Mouse (Mus musculus): Measurements from ENCODE around the gene Kcnq4. TPM values are rescaled to one million over a fixed set of nuclear protein-coding genes. Genes with fewer than 3 reads are reported as not detected.

Gene Kcnq4
- polyA plus RNA-seq, 1 experiment from 2014 or later = 0.67 TPM

- 80% methylated on average over 8 of the region's 8 CpGs for WGBS
These were observed 46.4 kb downstream of the Kcnq4 start for GRCm38 (mm10) chr4:120702056-120702455.

GRCm38 (mm10) chr4:120701180-120701579 lies 47.2 kb downstream of the Kcnq4 start:
- Histone ChIP-seq H3K36me3 (ENCODE audit: insufficient read depth, low read length) (no peaks in the 10 kb centered on the region), H3K27me3 (ENCODE audit: insufficient read depth, low read length) (no peaks in the 10 kb centered on the region), H3K4me2 (ENCODE audit: low read length) (no peak overlapping the region), H3K4me1 (replicated peaks; ENCODE audit: insufficient read depth, low read length) (no peaks in the 10 kb centered on the region), H3K4me3 (replicated peaks; ENCODE audit: low read depth, low read length) (no peak overlapping the region), H3K27ac (no peak overlapping the region), H3K9ac (ENCODE audit: low read depth, low read length) (no peak overlapping the region), H3K9me3 (replicated peaks; ENCODE audit: low read length) (no peaks in the 10 kb centered on the region)
- ATAC-seq (replicated peaks; ENCODE audit: low FRiP score, low read depth) = no peak
- no peak for TF ChIP-seq CTCF (IDR thresholded peaks at IDR 0.05; ENCODE audit: low read depth)
- WGBS = 84% methylated on average over 3 of the region's 3 CpGs
- DNase-seq (ENCODE audit: low spot score) = no peak

More at GRCm38 (mm10) chr4:120702056-120702455, 46.4 kb downstream of the Kcnq4 start:
- Histone ChIP-seq H3K9ac (ENCODE audit: low read depth, low read length) (no peak overlapping the region), H3K4me3 (replicated peaks; ENCODE audit: low read depth, low read length) (no peak overlapping the region), H3K4me2 (ENCODE audit: low read length) (no peak overlapping the region), H3K4me1 (replicated peaks; ENCODE audit: insufficient read depth, low read length) (no peaks in the 10 kb centered on the region), H3K27me3 (ENCODE audit: insufficient read depth, low read length) (no peaks in the 10 kb centered on the region), H3K36me3 (ENCODE audit: insufficient read depth, low read length) (no peaks in the 10 kb centered on the region), H3K9me3 (replicated peaks; ENCODE audit: low read length) (no peaks in the 10 kb centered on the region), H3K27ac (no peak overlapping the region)
- no peak for ATAC-seq (replicated peaks; ENCODE audit: low FRiP score, low read depth)
- DNase-seq (ENCODE audit: low spot score) = no peak
- no peak for TF ChIP-seq CTCF (IDR thresholded peaks at IDR 0.05; ENCODE audit: low read depth)

- peak overlapping the region; percentile 28 for H3K4me2 ChIP-seq (ENCODE audit: low read length)
- WGBS = 17% methylated on average over 35 of the region's 35 CpGs
- TF ChIP-seq CTCF (IDR thresholded peaks at IDR 0.05; ENCODE audit: low read depth) = no peak
- no peak overlapping the region for H3K4me3 ChIP-seq (replicated peaks; ENCODE audit: low read depth, low read length)
- H3K27me3 ChIP-seq (ENCODE audit: insufficient read depth, low read length) = no peaks in the 10 kb centered on the region
- no peaks in the 10 kb centered on the region for H3K4me1 ChIP-seq (replicated peaks; ENCODE audit: insufficient read depth, low read length)
- no peaks in the 10 kb centered on the region for H3K36me3 ChIP-seq (ENCODE audit: insufficient read depth, low read length)
- no peaks in the 10 kb centered on the region for H3K9me3 ChIP-seq (replicated peaks; ENCODE audit: low read length)
- DNase-seq (ENCODE audit: low spot score) (no peak), ATAC-seq (replicated peaks; ENCODE audit: low FRiP score, low read depth) (0 out of 2 replicates have a peak, but pooled peaks have one; percentile 5)
- H3K9ac ChIP-seq (ENCODE audit: low read depth, low read length) = no peak overlapping the region
- no peak overlapping the region for H3K27ac ChIP-seq
These were observed 50.5 kb downstream of the Kcnq4 start for GRCm38 (mm10) chr4:120697799-120698484.

- H3K9ac ChIP-seq (ENCODE audit: low read depth, low read length) = no peak overlapping the region
- ATAC-seq (replicated peaks; ENCODE audit: low FRiP score, low read depth) (0 out of 2 replicates have a peak, but pooled peaks have one; percentile 21), DNase-seq (ENCODE audit: low spot score) (no peak)
- H3K4me3 ChIP-seq (replicated peaks; ENCODE audit: low read depth, low read length) = no peak overlapping the region
- H3K4me2 ChIP-seq (ENCODE audit: low read length) = no peak overlapping the region
- H3K9me3 ChIP-seq (replicated peaks; ENCODE audit: low read length) = no peaks in the 10 kb centered on the region
- no peak overlapping the region for H3K27ac ChIP-seq
- no peaks in the 10 kb centered on the region for H3K27me3 ChIP-seq (ENCODE audit: insufficient read depth, low read length)
- 85% methylated on average over 8 of the region's 8 CpGs for whole genome bisulfite sequencing
- no peak for TF ChIP-seq CTCF (IDR thresholded peaks at IDR 0.05; ENCODE audit: low read depth)
- no peaks in the 10 kb centered on the region for H3K4me1 ChIP-seq (replicated peaks; ENCODE audit: insufficient read depth, low read length)
- no peaks in the 10 kb centered on the region for H3K36me3 ChIP-seq (ENCODE audit: insufficient read depth, low read length)
These were observed 51.1 kb downstream of the Kcnq4 start for GRCm38 (mm10) chr4:120697353-120697752.

GRCm38 (mm10) chr4:120692717-120693116 lies 55.7 kb downstream of the Kcnq4 start:
- H3K9me3 ChIP-seq (replicated peaks; ENCODE audit: low read length) = no peaks in the 10 kb centered on the region
- peak; percentile 74 for TF ChIP-seq CTCF (IDR thresholded peaks at IDR 0.05; ENCODE audit: low read depth)
- ATAC-seq (replicated peaks; ENCODE audit: low FRiP score, low read depth) (no peak), DNase-seq (ENCODE audit: low spot score) (peak; percentile 49)
- H3K27me3 ChIP-seq (ENCODE audit: insufficient read depth, low read length) = no peaks in the 10 kb centered on the region
- no peak overlapping the region for H3K4me3 ChIP-seq (replicated peaks; ENCODE audit: low read depth, low read length)
- no peaks in the 10 kb centered on the region for H3K4me1 ChIP-seq (replicated peaks; ENCODE audit: insufficient read depth, low read length)
- H3K9ac ChIP-seq (ENCODE audit: low read depth, low read length) = no peak overlapping the region
- no peaks in the 10 kb centered on the region for H3K36me3 ChIP-seq (ENCODE audit: insufficient read depth, low read length)
- 45% methylated on average over 10 of the region's 10 CpGs for WGBS
- no peak overlapping the region for H3K27ac ChIP-seq
- no peak overlapping the region for H3K4me2 ChIP-seq (ENCODE audit: low read length)

GRCm38 (mm10) chr4:120689317-120689716 lies 59.1 kb downstream of the Kcnq4 start:
- Histone ChIP-seq H3K27me3 (ENCODE audit: insufficient read depth, low read length) (no peaks in the 10 kb centered on the region), H3K9ac (ENCODE audit: low read depth, low read length) (no peak overlapping the region), H3K27ac (no peak overlapping the region), H3K4me1 (replicated peaks; ENCODE audit: insufficient read depth, low read length) (no peaks in the 10 kb centered on the region), H3K36me3 (ENCODE audit: insufficient read depth, low read length) (no peaks in the 10 kb centered on the region), H3K4me3 (replicated peaks; ENCODE audit: low read depth, low read length) (no peak overlapping the region), H3K4me2 (ENCODE audit: low read length) (no peak overlapping the region), H3K9me3 (replicated peaks; ENCODE audit: low read length) (no peaks in the 10 kb centered on the region)
- ATAC-seq (replicated peaks; ENCODE audit: low FRiP score, low read depth) (no peak), DNase-seq (ENCODE audit: low spot score) (no peak)
- WGBS = 78% methylated on average over 6 of the region's 6 CpGs
- no peak for TF ChIP-seq CTCF (IDR thresholded peaks at IDR 0.05; ENCODE audit: low read depth)
